Mouse (Mus musculus) cerebellum, adult (tissue): ENCODE measurements around the gene Atp2b1.
A peak's percentile ranks its signal among the peaks of the same experiment; 100 is the strongest.
"Not testable (repeated sequence)": the region's sequence is repeated elsewhere in the genome, so short reads cannot be mapped to it uniquely, and the experiment has no call there.

Experiments used
- ATAC-seq: cut with Nextera tagmentation; 2 replicates; pipeline ENCODE4 v1.9.2; 2017; ENCODE audit warnings: mild to moderate bottlenecking, moderate library complexity, mixed read lengths; ENCODE audit not compliant: insufficient number of reproducible peaks, low FRiP score, low TSS enrichment

The Atp2b1 gene

DNA sequence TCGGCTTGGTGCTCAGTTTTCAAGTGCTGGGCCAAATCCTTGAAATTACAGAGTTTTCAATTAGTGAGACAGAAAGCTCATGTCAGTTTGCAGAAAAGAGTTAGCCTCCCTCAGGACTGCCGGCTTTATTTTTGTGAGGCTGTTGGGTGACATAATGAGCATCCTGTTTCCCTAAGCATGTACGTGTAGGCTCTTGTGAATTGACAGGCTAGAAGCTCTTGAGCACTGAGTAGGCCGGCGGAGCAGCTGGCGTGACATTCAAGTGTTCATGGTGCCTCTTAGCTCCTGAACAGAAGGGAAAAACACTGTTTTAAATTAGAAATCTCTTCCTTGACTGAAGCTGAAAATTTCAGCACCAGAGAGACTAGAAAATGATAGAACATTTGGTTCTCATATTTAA is 45.2 kb downstream of the Atp2b1 start:
- no peak for ATAC-seq

DNA sequence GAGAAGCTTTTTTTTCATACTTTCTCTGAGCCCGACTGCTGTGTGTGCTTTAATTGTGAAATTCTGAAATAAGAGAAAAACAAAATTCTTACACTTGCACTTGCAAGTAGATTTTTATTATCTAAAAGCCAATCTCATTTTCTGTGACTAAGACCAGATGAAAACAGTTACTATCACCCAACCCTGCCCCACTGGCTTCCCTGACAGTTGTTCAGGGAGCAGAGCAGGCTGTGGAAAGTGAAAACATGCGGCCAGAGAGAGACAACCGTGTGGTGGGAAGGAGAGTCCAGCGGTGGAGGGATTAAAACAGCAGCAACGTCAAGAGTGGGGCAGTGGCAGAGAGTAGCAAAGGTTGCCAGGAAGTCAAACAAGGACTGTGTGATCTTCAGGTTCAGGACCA is 46.7 kb downstream of the Atp2b1 start:
- no peak for ATAC-seq

DNA sequence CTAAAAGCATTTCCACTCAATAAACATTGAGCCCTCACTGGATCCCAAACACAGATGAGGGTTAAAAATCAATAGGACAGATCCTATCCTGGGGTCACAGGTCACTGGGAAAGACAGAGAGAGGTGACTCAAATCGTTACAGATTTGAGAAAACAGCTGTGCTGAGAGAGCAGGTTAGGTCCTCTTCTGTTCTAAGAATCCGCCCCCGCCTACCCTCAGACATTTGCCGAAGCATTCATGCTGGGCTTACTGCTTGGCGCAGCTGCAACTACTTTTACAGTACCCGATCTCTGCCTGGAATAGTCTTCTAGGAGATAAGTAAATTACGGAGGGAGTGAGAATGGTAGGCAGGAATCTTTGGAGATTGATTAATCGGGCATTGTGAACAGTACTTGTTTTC is 47.9 kb downstream of the Atp2b1 start:
- no peak for ATAC-seq

DNA sequence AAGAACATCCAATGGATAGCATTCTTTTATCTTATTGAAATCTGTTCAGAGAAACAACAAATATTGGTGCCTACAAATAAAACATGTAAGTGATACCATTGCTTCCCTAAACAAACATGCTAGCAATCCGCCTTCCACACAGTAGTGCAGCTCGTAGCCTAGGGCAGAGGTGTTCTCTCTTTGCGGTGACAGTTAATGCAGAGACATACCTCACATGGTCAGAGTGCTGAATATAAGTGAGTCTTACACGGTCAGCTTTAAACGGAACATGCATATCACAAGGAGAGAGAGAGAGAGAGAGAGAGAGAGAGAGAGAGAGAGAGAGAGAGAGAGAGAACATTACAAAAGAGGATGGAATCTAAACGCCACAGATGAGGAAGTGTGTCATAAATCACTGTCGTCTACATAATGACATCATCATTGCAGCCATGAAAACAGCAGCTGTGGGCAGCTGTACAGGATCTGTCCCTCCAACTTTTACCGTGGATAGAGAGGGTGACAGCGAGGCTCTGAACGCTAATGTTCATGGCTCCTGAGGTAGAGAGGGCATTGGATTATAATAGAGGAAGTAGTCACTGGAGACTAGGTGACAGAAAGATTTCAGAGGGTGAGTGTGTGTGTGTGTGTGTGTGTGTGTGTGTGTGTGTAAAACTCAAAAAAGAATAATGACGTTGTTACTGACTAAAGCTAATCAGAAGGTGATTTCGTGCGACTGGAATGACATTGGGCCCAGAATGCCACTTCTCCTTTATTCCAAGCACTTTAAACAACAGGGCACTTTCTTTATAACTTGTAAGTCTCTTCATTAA is 52.4 kb downstream of the Atp2b1 start:
- no peak for ATAC-seq

DNA sequence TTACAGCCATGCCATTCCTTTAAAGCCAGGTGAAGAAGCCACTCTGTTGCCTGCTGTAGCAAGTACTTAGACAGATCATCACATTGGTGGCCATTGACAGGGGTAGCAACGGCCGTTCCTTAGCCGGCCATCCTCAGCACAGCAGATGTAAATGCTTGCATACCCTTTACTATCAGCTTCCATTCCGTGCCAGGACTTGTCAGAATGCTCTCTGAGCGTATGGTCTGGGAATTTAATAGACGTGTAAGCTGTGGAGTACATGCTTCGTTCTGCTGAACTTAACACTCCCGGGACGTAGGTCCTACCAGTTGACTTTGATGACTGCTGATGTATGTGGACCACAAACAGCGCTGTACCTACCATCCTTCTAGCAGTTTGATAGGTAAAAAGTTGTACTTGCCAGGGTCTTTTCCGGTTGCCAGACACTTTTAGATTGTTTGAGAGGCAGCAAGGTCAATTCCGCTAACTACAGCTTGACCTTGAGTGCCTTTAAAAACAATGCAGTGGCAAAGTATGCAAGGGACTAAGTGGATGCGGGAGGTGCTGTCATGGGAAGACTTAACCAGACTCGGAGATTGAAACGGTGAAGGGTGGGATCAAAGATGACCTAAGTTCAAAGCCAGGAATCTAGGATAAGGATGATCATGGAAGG is 53.2 kb downstream of the Atp2b1 start:
- no peak for ATAC-seq

DNA sequence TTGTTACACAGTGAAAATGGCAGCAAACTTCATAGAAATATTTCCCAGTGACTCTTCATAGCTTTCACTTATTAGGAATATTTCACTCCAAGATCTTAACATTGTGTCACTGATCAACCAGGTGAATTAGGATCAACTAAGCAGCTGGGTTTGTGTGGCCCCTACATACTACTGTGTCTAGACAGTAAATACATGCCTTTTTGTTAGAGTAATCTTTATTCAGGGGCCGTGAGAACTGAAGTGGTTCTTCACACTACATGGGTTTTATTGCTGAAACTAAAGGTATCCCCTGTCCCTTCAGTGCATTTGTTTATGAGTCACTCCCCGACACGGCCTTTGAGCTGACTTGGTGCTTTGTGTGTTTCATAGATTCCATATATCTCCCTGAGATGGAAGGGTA is 56.7 kb downstream of the Atp2b1 start:
- ATAC-seq, result no peak

DNA sequence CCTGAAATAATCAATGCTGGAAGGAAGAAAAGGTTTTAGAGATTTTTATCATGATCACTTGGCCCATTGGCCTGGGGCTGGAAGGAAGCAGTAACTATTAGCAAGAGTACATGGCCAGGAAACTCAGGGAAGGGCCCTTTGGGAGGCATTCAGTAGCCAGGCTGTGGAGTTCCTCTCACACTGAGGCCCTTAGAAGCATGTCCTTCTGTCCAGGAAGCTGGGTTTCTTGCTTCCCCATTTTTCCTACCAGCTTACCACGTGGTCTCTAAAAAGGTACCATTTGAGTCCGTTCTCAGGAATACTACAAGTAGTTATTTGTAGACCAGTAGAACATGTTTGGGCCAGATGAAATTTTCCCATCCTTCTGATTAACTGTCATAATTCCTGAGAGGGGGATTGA is 58.2 kb downstream of the Atp2b1 start:
- ATAC-seq, result no peak

DNA sequence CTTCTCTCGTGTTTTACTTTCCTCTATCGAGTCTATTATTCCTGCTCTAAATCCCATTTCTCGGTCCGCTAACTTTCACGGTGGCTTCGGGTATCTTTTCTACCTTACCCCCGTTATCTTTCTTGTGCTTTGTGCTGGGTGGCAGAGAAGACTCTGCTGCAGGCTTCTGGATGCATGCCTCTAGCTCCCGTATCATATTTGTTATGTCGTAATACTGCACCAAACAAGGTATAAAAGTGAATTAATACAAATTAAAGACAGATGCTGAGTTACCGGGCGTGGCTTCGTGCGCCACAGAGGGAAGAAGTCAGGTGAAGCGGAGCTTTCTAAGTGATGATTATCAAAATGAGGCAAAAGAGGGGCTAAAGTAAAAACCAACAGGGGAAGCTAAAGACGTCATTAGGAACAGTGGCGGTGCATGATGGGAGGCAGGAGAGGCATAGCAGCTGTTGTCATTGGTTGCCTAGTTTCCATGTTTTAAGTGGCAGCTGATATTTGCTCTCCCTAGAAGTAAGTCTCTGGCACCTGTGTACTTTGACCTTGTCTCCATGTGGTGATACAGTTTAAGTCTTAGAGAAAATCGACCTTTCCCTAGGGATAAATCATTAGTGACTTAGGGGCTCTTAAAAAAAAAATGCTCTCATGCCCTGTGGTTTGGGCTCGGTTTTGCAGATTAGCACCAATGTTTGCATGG is 58.9 kb downstream of the Atp2b1 start:
- ATAC-seq, result no peak

DNA sequence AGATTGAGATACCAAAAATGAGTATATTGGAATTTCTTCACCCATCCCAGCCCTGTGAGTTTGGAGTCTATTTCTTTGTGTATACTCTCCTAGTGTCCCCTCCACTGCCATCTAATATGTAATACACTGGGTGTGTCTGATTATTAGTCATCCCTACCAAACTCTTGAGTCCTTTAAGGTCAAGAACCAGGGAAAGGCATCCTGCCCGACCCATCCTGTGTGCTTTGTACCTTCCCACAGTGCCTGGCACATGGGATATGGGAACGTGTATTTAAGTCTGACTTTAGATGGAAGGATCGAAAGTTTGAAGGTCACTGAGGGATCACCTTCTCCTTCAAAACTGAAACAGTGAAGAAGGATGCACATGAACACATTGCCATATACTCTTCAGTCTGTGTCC is 60.4 kb downstream of the Atp2b1 start:
- ATAC-seq, result no peak

DNA sequence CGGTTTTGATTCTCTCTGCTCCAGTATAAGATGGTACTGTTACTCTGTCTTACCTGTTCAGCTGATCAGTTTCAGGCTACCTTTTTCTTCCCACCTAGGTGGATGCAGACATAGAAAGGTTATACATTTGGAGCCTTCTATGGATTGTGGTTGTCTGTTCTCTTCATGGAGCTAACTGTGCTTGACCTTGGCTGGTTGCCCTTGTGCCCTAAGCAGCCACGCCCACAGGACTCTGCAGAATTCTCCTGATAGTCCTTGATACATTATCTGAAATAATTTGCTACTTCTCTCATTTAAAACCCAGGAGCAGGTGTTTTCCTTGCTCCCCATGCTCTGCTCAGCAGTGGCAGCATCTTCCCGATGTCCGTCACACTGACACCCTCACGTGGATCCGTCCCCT is 61.4 kb downstream of the Atp2b1 start:
- 0 out of 2 replicates have a peak, but pooled peaks have one; percentile 22 for ATAC-seq

DNA sequence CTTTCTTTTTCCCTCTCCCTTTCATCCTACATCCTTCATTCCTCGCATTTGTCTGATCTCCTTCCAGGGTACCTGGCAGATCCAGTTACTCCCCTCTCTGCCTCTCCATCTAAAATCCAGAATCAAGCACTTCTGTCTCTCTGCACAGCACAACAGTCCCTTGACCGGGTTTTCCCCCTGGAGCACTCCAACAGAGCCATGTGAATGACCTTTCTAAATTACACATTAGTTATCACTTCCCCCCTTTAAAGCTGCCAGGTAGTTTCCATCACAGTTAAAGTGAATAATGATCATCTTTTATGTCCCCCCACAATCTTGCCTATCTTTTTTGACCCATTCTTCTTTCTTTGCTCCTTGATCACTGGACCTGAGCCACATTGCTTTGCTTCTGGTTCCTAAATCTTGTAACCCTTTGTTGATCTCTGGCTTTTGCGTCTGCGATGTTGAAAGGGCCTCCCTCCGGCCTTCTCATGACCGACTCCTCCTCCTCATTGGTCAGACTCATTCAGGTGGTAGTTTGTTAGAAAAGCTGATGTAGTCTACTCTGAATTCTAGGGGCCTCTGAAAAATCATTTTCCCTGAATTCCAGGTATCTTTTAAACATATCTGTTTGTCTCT is 62.8 kb downstream of the Atp2b1 start:
- no peak for ATAC-seq

DNA sequence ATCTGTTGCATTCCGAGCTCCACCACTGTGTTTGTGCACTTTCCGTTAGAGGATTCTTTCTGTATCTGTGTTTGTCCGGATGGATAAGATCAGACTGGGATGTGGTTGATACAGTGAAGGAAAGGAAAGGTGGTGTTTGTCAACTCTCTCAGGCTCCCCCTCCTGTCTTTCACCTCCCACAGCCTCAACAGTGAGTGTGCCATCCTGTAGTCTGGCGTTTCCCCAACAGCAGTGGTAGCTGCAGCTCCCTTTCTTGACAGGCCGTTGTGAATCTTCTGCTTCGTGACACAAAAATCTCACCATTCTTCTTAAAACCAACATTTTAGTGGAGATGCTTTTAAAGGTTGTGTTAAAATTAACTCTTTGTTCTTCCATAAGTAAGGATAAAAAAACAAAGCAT is 64.6 kb downstream of the Atp2b1 start:
- ATAC-seq, result no peak

DNA sequence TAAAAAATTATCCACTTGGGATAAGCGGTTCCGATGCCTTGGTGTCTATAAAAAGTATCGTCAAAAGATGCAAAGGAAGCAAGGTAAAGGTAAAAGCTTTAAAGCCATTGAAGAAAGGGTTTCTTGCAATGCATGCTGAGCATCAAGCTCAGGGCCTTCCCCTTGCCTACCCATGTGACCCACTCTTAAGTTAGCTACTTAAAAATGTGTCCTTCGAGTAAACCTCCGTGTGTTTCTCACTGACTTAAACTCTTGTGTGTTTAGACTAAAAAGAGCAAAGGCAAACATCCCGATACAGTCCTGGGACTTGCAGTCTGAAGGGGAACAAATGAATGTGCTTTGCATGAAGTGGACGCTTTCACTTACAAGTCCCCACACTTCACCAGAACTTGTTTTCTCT is 65.1 kb downstream of the Atp2b1 start:
- no peak for ATAC-seq

DNA sequence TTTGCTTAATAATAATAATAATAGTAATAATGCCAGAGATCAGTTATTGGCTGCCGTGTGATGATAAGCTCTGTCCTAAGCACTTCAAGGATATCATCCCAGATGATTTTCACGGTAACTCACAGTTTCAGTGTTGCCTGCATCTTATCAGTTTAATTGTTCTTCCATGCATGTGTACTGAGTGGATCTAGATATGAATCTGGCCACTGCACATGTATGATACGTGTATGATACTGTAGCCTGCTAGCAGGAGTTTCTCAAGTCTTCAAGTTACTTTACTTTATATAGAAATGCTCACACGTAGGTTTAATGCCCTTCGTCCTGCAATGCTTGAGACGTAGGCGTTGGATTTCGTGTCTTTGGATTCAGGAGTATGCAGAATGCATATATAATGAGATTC is 65.7 kb downstream of the Atp2b1 start:
- ATAC-seq, result no peak

DNA sequence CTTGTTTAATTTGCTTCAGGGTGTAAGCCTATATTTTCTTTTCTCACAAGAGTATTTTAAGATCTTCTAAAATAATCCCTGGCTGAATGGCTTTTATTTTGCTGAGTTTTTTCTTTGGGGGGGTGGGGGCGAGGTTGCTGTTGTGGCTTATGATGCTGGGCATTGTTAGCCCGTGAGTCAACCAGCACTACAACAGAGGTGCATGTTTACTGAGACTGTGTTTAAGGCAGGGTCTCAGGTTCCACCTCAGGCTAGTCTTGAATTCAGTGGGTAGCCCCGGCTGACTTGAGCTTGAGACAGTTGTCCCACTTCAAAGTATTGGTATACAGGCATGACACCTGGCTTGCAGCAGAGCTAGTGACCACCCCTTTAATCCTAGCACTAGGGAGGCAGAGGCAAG is 77.8 kb downstream of the Atp2b1 start:
- ATAC-seq, result no peak

DNA sequence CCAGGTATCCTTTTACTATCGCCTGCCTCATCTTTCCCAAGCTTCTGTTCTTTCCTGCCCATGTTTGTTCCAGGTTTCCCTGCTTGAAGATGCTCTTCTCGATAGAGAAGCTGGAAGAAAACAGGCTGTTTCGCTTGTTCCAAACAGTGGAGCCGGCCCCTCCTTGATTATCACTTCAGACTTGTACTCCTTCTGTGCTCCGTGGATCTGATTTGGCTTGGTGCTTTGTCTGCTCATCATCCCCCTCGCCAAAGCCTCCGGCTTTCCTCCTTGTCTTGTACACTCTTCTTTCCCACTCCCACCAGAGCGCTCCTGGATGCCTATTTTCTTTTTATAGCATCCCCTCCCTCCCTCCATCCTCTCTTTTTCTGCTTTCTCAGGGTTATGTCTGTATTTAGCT is 79.0 kb downstream of the Atp2b1 start:
- ATAC-seq, result no peak

DNA sequence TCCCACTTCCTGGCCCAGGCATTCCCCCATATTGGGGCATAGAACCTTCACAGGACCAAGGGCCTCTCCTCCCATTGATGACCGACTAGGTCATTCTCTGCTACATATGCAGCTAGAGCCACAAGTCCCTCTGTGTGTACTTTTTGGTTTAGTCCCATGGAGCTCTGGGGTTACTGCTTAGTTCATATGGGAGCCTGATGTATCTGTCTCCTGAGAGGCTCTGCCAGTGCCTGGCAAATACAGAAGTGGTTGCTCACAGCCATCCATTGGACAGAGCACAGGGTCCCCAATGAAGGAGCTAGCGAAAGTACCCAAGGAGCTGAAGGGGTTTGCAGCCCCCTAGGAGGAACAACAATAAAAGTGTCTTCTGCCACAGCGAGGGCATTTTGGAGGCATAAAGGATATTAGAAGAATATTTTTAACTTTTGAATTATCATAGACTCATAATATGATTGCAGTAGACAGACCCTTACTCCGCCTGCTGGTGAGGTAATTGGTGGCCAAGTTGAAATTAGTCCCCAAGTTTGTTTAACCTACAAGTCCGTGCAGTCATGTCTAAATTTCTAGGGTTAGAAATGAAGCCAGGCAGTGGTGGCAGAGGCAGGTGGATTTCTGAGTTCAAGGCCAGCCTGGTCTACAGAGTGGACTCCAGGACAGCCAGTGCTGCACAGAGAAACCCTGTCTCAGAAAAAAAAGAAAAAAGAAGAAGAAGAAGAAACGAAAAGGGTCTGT is 81.0 kb downstream of the Atp2b1 start:
- ATAC-seq, result not testable (repeated sequence)

DNA sequence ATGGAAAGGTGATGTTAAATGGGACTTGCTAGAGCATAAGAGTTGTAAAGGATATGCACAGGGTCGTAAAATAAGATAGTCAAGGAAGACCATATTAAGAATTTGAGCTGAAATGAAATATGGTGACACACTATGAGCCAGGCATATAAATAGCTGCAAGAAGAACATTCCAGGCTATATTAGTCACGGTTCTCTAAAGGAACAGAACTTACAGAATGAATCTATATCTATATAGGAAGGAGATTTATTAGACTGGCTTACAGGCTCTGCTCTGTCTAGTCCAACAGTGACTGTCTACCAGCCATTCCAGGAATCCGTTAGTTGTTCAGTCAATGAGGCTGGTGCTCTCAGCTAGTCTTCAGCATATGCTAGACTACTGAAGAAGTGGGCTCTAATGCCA is 90.7 kb downstream of the Atp2b1 start:
- no peak for ATAC-seq

DNA sequence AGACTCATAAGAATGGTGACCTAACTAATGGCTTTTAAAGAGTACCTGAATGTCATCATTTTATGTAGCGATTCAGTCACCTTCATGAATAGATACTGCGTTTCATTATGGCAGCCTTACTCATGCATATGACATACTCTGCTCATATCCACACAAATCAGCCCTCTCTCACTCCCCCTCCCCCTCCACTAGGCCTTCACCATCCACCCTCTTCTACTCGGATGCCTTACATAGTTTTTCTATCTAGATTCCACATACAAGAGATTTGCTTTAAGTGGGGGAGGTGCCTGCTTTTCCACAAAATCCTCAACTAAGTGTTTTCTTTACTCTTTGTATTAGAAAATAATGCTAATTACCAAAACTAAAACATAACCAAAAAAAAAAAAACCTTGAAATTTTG is 96.9 kb downstream of the Atp2b1 start:
- no peak for ATAC-seq

DNA sequence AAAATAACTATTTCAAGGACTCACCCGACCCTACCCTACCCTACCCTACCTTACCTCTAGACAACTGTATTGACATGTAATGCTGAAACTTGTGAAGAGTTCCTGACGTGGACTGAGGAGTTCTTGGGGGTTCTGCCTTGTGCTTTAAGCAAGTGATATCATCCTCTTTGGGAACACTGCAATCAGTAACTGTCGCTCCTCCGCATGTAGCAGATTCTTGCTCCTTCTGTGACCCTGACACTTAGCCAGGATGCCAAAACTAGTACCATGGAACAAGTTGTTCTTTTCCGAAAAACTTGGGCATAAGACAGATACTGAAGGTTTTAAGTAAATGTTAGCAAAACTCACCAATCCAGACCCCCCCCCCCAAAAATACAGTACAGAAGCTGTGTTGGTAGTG is 97.9 kb downstream of the Atp2b1 start:
- no peak for ATAC-seq
